ENCODE assay signal across 18 mouse cellular contexts in genomic region chr2:22038780-22039179, GRCm38 (mm10).
DNase-seq lines count a peak whose midpoint lies in the region; ATAC-seq lines count a peak whose summit lies in the region.
"Had no signal": no experiment of that assay in that cellular context is flagged by ENCODE, and none has a peak within 500 bp of the region (broad histone marks: within the 10 kb centered on the region; RNA-seq: fewer than 3 reads in every experiment).

No protein-coding gene starts in this region.

- H3K4me1 ChIP-seq in hindbrain, embryonic 12.5 days: no peaks in the 10 kb centered on the region
- H3K4me1 ChIP-seq: heart, embryonic 15.5 days; limb, embryonic 10.5 days; liver, embryonic 12.5 days; megakaryocyte, embryonic 14.5 days had no signal

- H3K27ac ChIP-seq in hindbrain, embryonic 12.5 days: no peak overlapping the region
- H3K27ac ChIP-seq: heart, embryonic 15.5 days; limb, embryonic 10.5 days; liver, embryonic 12.5 days had no signal

- WGBS in hindbrain, embryonic 12.5 days: 39% methylated on average over 2 of the region's 2 CpGs

- no peaks in the 10 kb centered on the region for H3K36me3 ChIP-seq in hindbrain, embryonic 12.5 days
- H3K36me3 ChIP-seq: heart, embryonic 15.5 days; limb, embryonic 10.5 days; liver, embryonic 12.5 days had no signal

- intact Hi-C loops in left cerebral cortex, postnatal 10 days (cut with DNase I): no loop called here

- H3K27me3 ChIP-seq in hindbrain, embryonic 12.5 days: no peaks in the 10 kb centered on the region
- H3K27me3 ChIP-seq: heart, embryonic 15.5 days; liver, embryonic 12.5 days; megakaryocyte, embryonic 14.5 days had no signal

- 0 out of 2 replicates have a peak, but pooled peaks cover 3% of the 10 kb centered on the region for H3K9me3 ChIP-seq in hindbrain, embryonic 12.5 days (replicated peaks)
- H3K9me3 ChIP-seq: heart, embryonic 15.5 days; limb, embryonic 10.5 days; liver, embryonic 12.5 days had no signal

- H3K4me2 ChIP-seq in hindbrain, embryonic 12.5 days (replicated peaks): no peak overlapping the region
- H3K4me2 ChIP-seq: heart, embryonic 15.5 days; liver, embryonic 12.5 days had no signal

- ATAC-seq in hindbrain, embryonic 12.5 days (ENCODE audit: low FRiP score): no peak
- ATAC-seq: forebrain, embryonic 16.5 days; intestine, embryonic 16.5 days; liver, embryonic 12.5 days had no signal

- no peak overlapping the region for H3K9ac ChIP-seq in hindbrain, embryonic 12.5 days
- H3K9ac ChIP-seq: heart, embryonic 15.5 days; liver, embryonic 12.5 days had no signal

- DNase-seq in adrenal gland, adult 2 months: peak; percentile 1
- DNase-seq in adrenal gland, postnatal 25 days: no peak
- DNase-seq in left cerebral cortex, adult 9 months (ENCODE audit: low spot score in 2 of 2): peak; percentile 19 to 47
- no peak for DNase-seq in left cerebral cortex, postnatal 10 days (ENCODE audit: extremely low spot score in 1 of 2, low spot score in 2 of 2)
- peak; percentile 14 for DNase-seq in NIH3T3 (ENCODE audit: low read depth)
- DNase-seq in right cerebral cortex, postnatal 25 days: peak; percentile 14
- no peak for DNase-seq in gastrocnemius, postnatal 25 days
- DNase-seq: adrenal gland, postnatal 36 days; cerebellum, postnatal 25 days; lung, postnatal 10 days; thymus, adult 2 months had no signal

- no peak overlapping the region for H3K4me3 ChIP-seq in hindbrain, embryonic 12.5 days
- H3K4me3 ChIP-seq: heart, embryonic 15.5 days; limb, embryonic 10.5 days; liver, embryonic 12.5 days; megakaryocyte, embryonic 14.5 days had no signal

Comparison
In these comparisons a context has a peak if more than half of its experiments do, and no peak if none do; other contexts are left out.
1. DNase-seq: peak in adrenal gland, adult 2 months (single experiment), left cerebral cortex, adult 9 months (2 of 2), NIH3T3 (single experiment) and right cerebral cortex, postnatal 25 days (single experiment); none in adrenal gland, postnatal 25 days (single experiment), left cerebral cortex, postnatal 10 days (0 of 2) and gastrocnemius, postnatal 25 days (single experiment).